Mouse (Mus musculus) layer of hippocampus, adult 6 months (tissue): ENCODE data around the gene S100g. TPM values are rescaled to one million over a fixed set of nuclear protein-coding genes. Genes with fewer than 3 reads are reported as not detected.

Experiments
- long read RNA-seq, 2 experiments: library from polyadenylated mRNA; unstranded; transcript quantifications; one replicate each; pipeline ENCODE4 v2.0.0; 2019 to 2020
- polyA plus RNA-seq: library from polyadenylated mRNA; unstranded; fragments of <200 nt; fragmentation: Nextera tagmentation; gene quantifications from 2 replicates; pipeline ENCODE4 v1.2.3, GENCODE M21; 2021

S100g gene
- polyA plus RNA-seq: not detected in 2 replicates
- long read RNA-seq, experiment 1: 0 reads
- long read RNA-seq, experiment 2: 0 reads

DNA sequence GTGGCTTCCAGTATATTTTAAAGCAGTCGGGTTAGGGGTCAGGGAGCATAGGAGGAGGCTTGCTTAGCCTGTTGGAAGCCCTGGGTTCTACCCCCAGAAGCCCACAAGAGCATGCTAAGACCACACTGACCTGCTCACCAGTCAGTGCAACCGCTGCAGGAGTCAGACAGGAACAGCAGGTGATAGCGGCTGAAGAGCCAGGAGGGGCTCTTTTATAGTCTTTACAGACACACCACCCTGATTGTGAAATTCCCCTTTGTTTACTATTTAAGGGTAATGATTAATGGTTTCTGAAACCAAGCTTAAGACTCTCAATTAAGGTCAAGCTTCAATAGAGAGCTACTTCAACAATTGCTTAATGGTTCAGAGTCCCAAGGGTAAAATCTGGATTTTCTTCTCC, at the start of gene S100g:
Gene S100g (minus strand): TSS at position 217 of the 400 bp plus-strand sequence.

Other genes starting within 250 kb of the S100g start
- gene Rbbp7, start 204.2 kb downstream of the S100g start, polyA plus RNA-seq: 166 and 188 TPM in 2 replicates
- gene Txlng, start 135.1 kb downstream of the S100g start, polyA plus RNA-seq: 10.4 and 10.8 TPM in 2 replicates
- 16.3 and 18.1 TPM in 2 replicates for gene Syap1, start 76.2 kb downstream of the S100g start, polyA plus RNA-seq
- 23.5 and 28.5 TPM in 2 replicates for gene Ctps2, start 63.4 kb downstream of the S100g start, polyA plus RNA-seq